Mouse (Mus musculus) olfactory bulb, adult 2 months (tissue): ENCODE measurements around the gene Cpne1.

Experiments
- CTCF ChIP-seq: fragments of 200-500 bp; IDR thresholded peaks from 2 replicates; pipeline ENCODE4 v1.5.1; 2012; ENCODE audit warnings: low read depth, mild to moderate bottlenecking, low read length, moderate library complexity; ENCODE audit not compliant: insufficient read depth
- POLR2A ChIP-seq: fragments of 200-500 bp; IDR thresholded peaks from 2 replicates; pipeline ENCODE4 v1.6.1; 2012; ENCODE audit warnings: mild to moderate bottlenecking, low read depth, low read length, moderate library complexity; ENCODE audit not compliant: insufficient read depth

- no peak for TF ChIP-seq POLR2A
- no peak for TF ChIP-seq CTCF
Measured at GRCm38 (mm10) chr2:156119566-156119965, 7.8 kb upstream of the Cpne1 start.
